Mouse (Mus musculus) heart, embryonic 13.5 days (tissue): ENCODE measurements around the gene Fars2. TPM values are rescaled to one million over a fixed set of nuclear protein-coding genes. Genes with fewer than 3 reads are reported as not detected.

Source experiments
- ATAC-seq: fragments of 200-750 bp; cut with Nextera tagmentation; 2 replicates; pipeline ENCODE4 v1.8.0; 2017; ENCODE audit warnings: moderate TSS enrichment; ENCODE audit not compliant: insufficient number of reproducible peaks, low FRiP score, low TSS enrichment; ENCODE audit errors: extremely low read depth
- H3K27ac ChIP-seq: fragments of 300-500 bp; sonication (generic); replicated peaks from 2 replicates; pipeline ENCODE4 v1.5.1; 2015; ENCODE audit warnings: moderate library complexity, mild to moderate bottlenecking, inconsistent platforms
- H3K27me3 ChIP-seq: fragments of 300-500 bp; sonication (generic); replicated peaks from 2 replicates; pipeline ENCODE4 v1.6.1; 2015; ENCODE audit warnings: mild to moderate bottlenecking, inconsistent platforms
- H3K36me3 ChIP-seq: fragments of 300-500 bp; sonication (generic); 2 replicates; pipeline ENCODE4 v1.6.1; 2015; ENCODE audit warnings: mild to moderate bottlenecking, inconsistent platforms
- H3K4me1 ChIP-seq: fragments of 300-500 bp; sonication (generic); 2 replicates; pipeline ENCODE4 v1.6.1; 2015; ENCODE audit warnings: inconsistent platforms
- H3K4me2 ChIP-seq: fragments of 300-500 bp; sonication (generic); 2 replicates; pipeline ENCODE4 v1.6.1; 2015; ENCODE audit warnings: inconsistent platforms, mild to moderate bottlenecking, moderate library complexity
- H3K4me3 ChIP-seq: fragments of 300-500 bp; sonication (generic); 2 replicates; pipeline ENCODE4 v1.5.1; 2015; ENCODE audit warnings: moderate library complexity, mild to moderate bottlenecking, inconsistent platforms
- H3K9ac ChIP-seq: fragments of 300-500 bp; sonication (generic); 2 replicates; pipeline ENCODE4 v1.6.1; 2015; ENCODE audit warnings: inconsistent platforms, mild to moderate bottlenecking, moderate library complexity
- H3K9me3 ChIP-seq: fragments of 300-500 bp; sonication (generic); 2 replicates; pipeline ENCODE4 v1.6.1; 2016; ENCODE audit warnings: inconsistent platforms
- WGBS: fragments of 180-500 bp; shearing (Covaris S2); methylation state at CpG from one replicate; pipeline ENCODE4 v1.1.7; 2015; ENCODE audit warnings: mixed read lengths; 5-methylcytosine and 5-hydroxymethylcytosine counted together
- polyA plus RNA-seq: library from polyadenylated mRNA; unstranded; fragments of >200 nt; fragmentation: Nextera tagmentation; extraction: Ambion mirVana; gene quantifications from 2 replicates; pipeline ENCODE4 v1.2.1, GENCODE M21; 2015

Fars2 gene
- 53.4 and 54.3 TPM in 2 replicates for polyA plus RNA-seq

GRCm38 (mm10) chr13:36117143-36118014 is at the start of gene Fars2, which contains the start of gene Lyrm4:
Gene Fars2 (plus strand): TSS chr13:36117412.
Gene Lyrm4 (minus strand): TSS chr13:36117526.
- Histone ChIP-seq H3K4me2 (peak within 1 kb of the TSS; percentile 87), H3K4me1 (peaks cover 22% of the 10 kb centered on the region), H3K27me3 (no peaks in the 10 kb centered on the region), H3K36me3 (no peaks in the 10 kb centered on the region), H3K9ac (peak within 1 kb of the TSS; percentile 87), H3K27ac (peak within 1 kb of the TSS; percentile 96), H3K9me3 (no peaks in the 10 kb centered on the region), H3K4me3 (peak within 1 kb of the TSS; percentile 84)
- peak; percentile 97 for ATAC-seq
- under 1% methylated on average over 74 of the region's 75 CpGs for WGBS

- Histone ChIP-seq H3K9ac (no peak overlapping the region), H3K27ac (no peak overlapping the region), H3K4me1 (peaks cover 3% of the 10 kb centered on the region), H3K4me3 (no peak overlapping the region), H3K4me2 (no peak overlapping the region), H3K36me3 (no peaks in the 10 kb centered on the region; the same call in 1 of the 2 replicates), H3K27me3 (no peaks in the 10 kb centered on the region), H3K9me3 (no peaks in the 10 kb centered on the region)
- ATAC-seq = no peak
- 81% methylated on average over 3 of the region's 3 CpGs for WGBS
Observed at GRCm38 (mm10) chr13:36074484-36074883, 42.7 kb upstream of the Fars2 start.

- Histone ChIP-seq H3K9me3 (no peaks in the 10 kb centered on the region), H3K27ac (no peak overlapping the region), H3K4me1 (peaks cover 5% of the 10 kb centered on the region), H3K36me3 (peaks cover 7% of the 10 kb centered on the region), H3K27me3 (no peaks in the 10 kb centered on the region), H3K9ac (no peak overlapping the region), H3K4me2 (no peak overlapping the region), H3K4me3 (no peak overlapping the region)
- ATAC-seq = no peak
- 91% methylated on average over 3 of the region's 3 CpGs for WGBS
Observed at GRCm38 (mm10) chr13:36081591-36081990, 35.6 kb upstream of the Fars2 start.

GRCm38 (mm10) chr13:36084701-36085100 is 32.5 kb upstream of the Fars2 start:
- no peak overlapping the region for H3K27ac ChIP-seq
- 56% methylated on average over 3 of the region's 3 CpGs for WGBS
- no peak overlapping the region for H3K4me2 ChIP-seq
- H3K36me3 ChIP-seq = peaks cover 7% of the 10 kb centered on the region
- H3K9me3 ChIP-seq = no peaks in the 10 kb centered on the region
- H3K27me3 ChIP-seq = no peaks in the 10 kb centered on the region
- no peak for ATAC-seq
- no peak overlapping the region for H3K4me3 ChIP-seq
- H3K9ac ChIP-seq = no peak overlapping the region
- peaks cover 32% of the 10 kb centered on the region for H3K4me1 ChIP-seq

GRCm38 (mm10) chr13:36085971-36086370 is 31.2 kb upstream of the Fars2 start:
- Histone ChIP-seq H3K4me3 (no peak overlapping the region), H3K36me3 (peaks cover 11% of the 10 kb centered on the region), H3K4me2 (no peak overlapping the region), H3K9ac (no peak overlapping the region), H3K4me1 (peaks cover 45% of the 10 kb centered on the region), H3K9me3 (no peaks in the 10 kb centered on the region), H3K27ac (no peak overlapping the region), H3K27me3 (no peaks in the 10 kb centered on the region)
- 82% methylated on average over 3 of the region's 3 CpGs for WGBS
- no peak for ATAC-seq

GRCm38 (mm10) chr13:36086608-36087391 is 30.4 kb upstream of the Fars2 start:
- H3K4me3 ChIP-seq = no peak overlapping the region
- H3K36me3 ChIP-seq = peaks cover 15% of the 10 kb centered on the region
- 0 out of 2 replicates have a peak overlapping the region, but pooled peaks have one; percentile 2 for H3K27ac ChIP-seq
- WGBS = 70% methylated on average over 5 of the region's 5 CpGs
- no peaks in the 10 kb centered on the region for H3K9me3 ChIP-seq
- H3K9ac ChIP-seq = no peak overlapping the region
- no peak overlapping the region for H3K4me2 ChIP-seq
- ATAC-seq = no peak
- no peaks in the 10 kb centered on the region for H3K27me3 ChIP-seq
- H3K4me1 ChIP-seq = peaks cover 53% of the 10 kb centered on the region

GRCm38 (mm10) chr13:36087427-36087826 is 29.8 kb upstream of the Fars2 start:
- Histone ChIP-seq H3K27me3 (no peaks in the 10 kb centered on the region), H3K4me1 (peaks cover 55% of the 10 kb centered on the region), H3K4me2 (no peak overlapping the region), H3K36me3 (peaks cover 17% of the 10 kb centered on the region), H3K9me3 (no peaks in the 10 kb centered on the region), H3K27ac (no peak overlapping the region), H3K4me3 (no peak overlapping the region), H3K9ac (no peak overlapping the region)
- ATAC-seq = no peak
- WGBS = 70% methylated on average over 2 of the region's 2 CpGs

- Histone ChIP-seq H3K4me2 (no peak overlapping the region), H3K4me3 (no peak overlapping the region), H3K4me1 (peaks cover 55% of the 10 kb centered on the region), H3K27me3 (no peaks in the 10 kb centered on the region), H3K27ac (no peak overlapping the region), H3K9me3 (no peaks in the 10 kb centered on the region), H3K36me3 (peaks cover 19% of the 10 kb centered on the region), H3K9ac (no peak overlapping the region)
- WGBS = 52% methylated on average over 4 of the region's 4 CpGs
- ATAC-seq = no peak
Observed at GRCm38 (mm10) chr13:36088168-36088567, 29.0 kb upstream of the Fars2 start.

GRCm38 (mm10) chr13:36096684-36097383 is 20.4 kb upstream of the Fars2 start:
- H3K4me3 ChIP-seq = no peak overlapping the region
- WGBS = 23% methylated on average over 5 of the region's 5 CpGs
- peak overlapping the region; percentile 33 for H3K4me2 ChIP-seq
- no peak for ATAC-seq
- no peaks in the 10 kb centered on the region for H3K9me3 ChIP-seq
- H3K9ac ChIP-seq = no peak overlapping the region
- H3K27ac ChIP-seq = peak overlapping the region; percentile 79
- peaks cover 25% of the 10 kb centered on the region for H3K4me1 ChIP-seq
- H3K27me3 ChIP-seq = no peaks in the 10 kb centered on the region
- peaks cover 8% of the 10 kb centered on the region for H3K36me3 ChIP-seq

GRCm38 (mm10) chr13:36105591-36105990 is 11.6 kb upstream of the Fars2 start:
- no peak overlapping the region for H3K9ac ChIP-seq
- no peaks in the 10 kb centered on the region for H3K4me1 ChIP-seq
- ATAC-seq = no peak
- H3K9me3 ChIP-seq = no peaks in the 10 kb centered on the region
- no peak overlapping the region for H3K4me2 ChIP-seq
- H3K27ac ChIP-seq = no peak overlapping the region
- 81% methylated on average over 6 of the region's 6 CpGs for WGBS
- peaks cover 5% of the 10 kb centered on the region; the same call in 1 of the 2 replicates for H3K36me3 ChIP-seq
- H3K27me3 ChIP-seq = no peaks in the 10 kb centered on the region
- H3K4me3 ChIP-seq = no peak overlapping the region

- Histone ChIP-seq H3K4me3 (no peak overlapping the region), H3K9me3 (no peaks in the 10 kb centered on the region), H3K4me2 (no peak overlapping the region), H3K27me3 (no peaks in the 10 kb centered on the region), H3K36me3 (peaks cover 5% of the 10 kb centered on the region; the same call in 1 of the 2 replicates), H3K27ac (no peak overlapping the region), H3K9ac (no peak overlapping the region), H3K4me1 (no peaks in the 10 kb centered on the region)
- ATAC-seq = no peak
- 93% methylated on average over 4 of the region's 4 CpGs for WGBS
Observed at GRCm38 (mm10) chr13:36108528-36108927, 8.7 kb upstream of the Fars2 start.
